Mouse (Mus musculus) limb, embryonic 11.5 days (tissue): Measurements from ENCODE around the gene Sertad4. TPM values are rescaled to one million over a fixed set of nuclear protein-coding genes. Genes with fewer than 3 reads are reported as not detected.

Experiments
- ATAC-seq: fragments of 200-750 bp; cut with Nextera tagmentation; 2 replicates; pipeline ENCODE4 v1.8.0; 2017; ENCODE audit warnings: low read depth; ENCODE audit not compliant: insufficient number of reproducible peaks, low FRiP score, low TSS enrichment
- DNase-seq: peaks from one replicate; pipeline ENCODE4 v3.0.0-alpha.2; 2015; ENCODE audit warnings: low spot score
- H3K27ac ChIP-seq: fragments of 300-500 bp; sonication (generic); replicated peaks from 2 replicates; pipeline ENCODE4 v1.5.1; 2014; ENCODE audit warnings: low read depth, mild to moderate bottlenecking, low read length
- H3K27me3 ChIP-seq: fragments of 300-500 bp; sonication (generic); 2 replicates; pipeline ENCODE4 v1.6.1; 2014; ENCODE audit warnings: mild to moderate bottlenecking, low read length, mixed read lengths; ENCODE audit not compliant: control insufficient read depth, insufficient read depth
- H3K36me3 ChIP-seq: fragments of 300-500 bp; sonication (generic); 2 replicates; pipeline ENCODE4 v1.6.1; 2014; ENCODE audit warnings: mild to moderate bottlenecking, low read length, moderate library complexity, mixed read lengths; ENCODE audit not compliant: control insufficient read depth, insufficient read depth
- H3K4me1 ChIP-seq: fragments of 300-500 bp; sonication (generic); 2 replicates; pipeline ENCODE4 v1.6.1; 2014; ENCODE audit warnings: low read length, mixed read lengths; ENCODE audit not compliant: control insufficient read depth, insufficient read depth
- H3K4me2 ChIP-seq: fragments of 300-500 bp; sonication (generic); 2 replicates; pipeline ENCODE4 v1.6.1; 2014; ENCODE audit warnings: low read depth, mild to moderate bottlenecking, moderate library complexity; ENCODE audit not compliant: severe bottlenecking
- H3K4me3 ChIP-seq: fragments of 300-500 bp; sonication (generic); 2 replicates; pipeline ENCODE4 v1.5.1; 2014; ENCODE audit warnings: low read depth, low read length
- H3K9ac ChIP-seq: fragments of 300-500 bp; sonication (generic); 2 replicates; pipeline ENCODE4 v1.6.1; 2014; ENCODE audit warnings: mild to moderate bottlenecking, low read length
- H3K9me3 ChIP-seq: fragments of 300-500 bp; sonication (generic); 2 replicates; pipeline ENCODE4 v1.6.1; 2016; ENCODE audit warnings: low read length; ENCODE audit not compliant: control insufficient read depth
- WGBS: fragments of 180-500 bp; shearing (Covaris S2); extraction: QIAGEN DNeasy Blood & Tissue Kit; methylation state at CpG from one replicate; pipeline ENCODE4 v1.1.7; 2014; 5-methylcytosine and 5-hydroxymethylcytosine counted together
- polyA plus RNA-seq: library from polyadenylated mRNA; unstranded; fragments of >200 nt; fragmentation: Nextera tagmentation; extraction: Ambion mirVana; gene quantifications from 2 replicates; pipeline ENCODE4 v1.2.1, GENCODE M21; 2014

Sertad4 gene
- polyA plus RNA-seq, result 71.9 and 73.6 TPM in 2 replicates

- H3K9ac ChIP-seq, result peak within 1 kb of the TSS; percentile 99
- H3K36me3 ChIP-seq, result peaks cover 2% of the 10 kb centered on the region; the same call in 1 of the 2 replicates
- ATAC-seq, result peak; percentile 83
- peak; percentile 90 for DNase-seq
- H3K4me3 ChIP-seq, result peak within 1 kb of the TSS; percentile 84
- H3K27ac ChIP-seq, result peak within 1 kb of the TSS; percentile 100
- H3K27me3 ChIP-seq, result no peaks in the 10 kb centered on the region
- WGBS, result under 1% methylated on average over 64 of the region's 75 CpGs
- peak within 1 kb of the TSS; percentile 84 for H3K4me2 ChIP-seq
- no peaks in the 10 kb centered on the region for H3K9me3 ChIP-seq
- peaks cover 42% of the 10 kb centered on the region for H3K4me1 ChIP-seq
Measured at GRCm38 (mm10) chr1:192855474-192856230, at the start of gene Sertad4. Sertad4 (minus strand) TSS chr1:192855756.

- H3K9ac ChIP-seq, result no peak overlapping the region
- no peak for DNase-seq
Measured at GRCm38 (mm10) chr1:192901516-192901915, 46.0 kb upstream of the Sertad4 start.

GRCm38 (mm10) chr1:192900913-192901312 is 45.4 kb upstream of the Sertad4 start:
- H3K4me3 ChIP-seq, result no peak overlapping the region
- no peaks in the 10 kb centered on the region for H3K36me3 ChIP-seq
- ATAC-seq (no peak), DNase-seq (no peak)
- no peak overlapping the region for H3K4me2 ChIP-seq
- H3K9ac ChIP-seq, result no peak overlapping the region
- H3K27me3 ChIP-seq, result no peaks in the 10 kb centered on the region
- H3K27ac ChIP-seq, result no peak overlapping the region
- H3K4me1 ChIP-seq, result 0 out of 2 replicates have a peak, but pooled peaks cover 3% of the 10 kb centered on the region
- no peaks in the 10 kb centered on the region for H3K9me3 ChIP-seq
- WGBS, result 14% methylated on average over 3 of the region's 3 CpGs

More at GRCm38 (mm10) chr1:192901516-192901915, 46.0 kb upstream of the Sertad4 start:
- 0 out of 2 replicates have a peak, but pooled peaks cover 3% of the 10 kb centered on the region for H3K4me1 ChIP-seq
- no peak for ATAC-seq
- no peaks in the 10 kb centered on the region for H3K9me3 ChIP-seq
- H3K27me3 ChIP-seq, result no peaks in the 10 kb centered on the region
- H3K4me2 ChIP-seq, result no peak overlapping the region
- H3K4me3 ChIP-seq, result no peak overlapping the region
- H3K27ac ChIP-seq, result no peak overlapping the region
- H3K36me3 ChIP-seq, result no peaks in the 10 kb centered on the region
- WGBS, result 51% methylated on average over 2 of the region's 2 CpGs

- Histone ChIP-seq H3K4me1 (0 out of 2 replicates have a peak, but pooled peaks cover 3% of the 10 kb centered on the region), H3K36me3 (no peaks in the 10 kb centered on the region), H3K4me3 (no peak overlapping the region), H3K4me2 (no peak overlapping the region), H3K27ac (no peak overlapping the region), H3K9me3 (no peaks in the 10 kb centered on the region), H3K9ac (no peak overlapping the region), H3K27me3 (no peaks in the 10 kb centered on the region)
- no peak for ATAC-seq
- DNase-seq, result no peak
- WGBS, result 12% methylated on average over 2 of the region's 2 CpGs
Measured at GRCm38 (mm10) chr1:192898742-192899141, 43.2 kb upstream of the Sertad4 start.

- 0 out of 2 replicates have a peak, but pooled peaks cover 3% of the 10 kb centered on the region for H3K4me1 ChIP-seq
- H3K9ac ChIP-seq, result no peak overlapping the region
- H3K27ac ChIP-seq, result no peak overlapping the region
- no peak for ATAC-seq
- no peaks in the 10 kb centered on the region for H3K36me3 ChIP-seq
- WGBS, result 68% methylated on average over 10 of the region's 10 CpGs
- no peak overlapping the region for H3K4me3 ChIP-seq
- no peaks in the 10 kb centered on the region for H3K27me3 ChIP-seq
- no peak for DNase-seq
- H3K4me2 ChIP-seq, result no peak overlapping the region
- no peaks in the 10 kb centered on the region for H3K9me3 ChIP-seq
Measured at GRCm38 (mm10) chr1:192897218-192897617, 41.7 kb upstream of the Sertad4 start.

GRCm38 (mm10) chr1:192896076-192896475 is 40.5 kb upstream of the Sertad4 start:
- DNase-seq, result no peak
- no peaks in the 10 kb centered on the region for H3K27me3 ChIP-seq
- 93% methylated on average over 3 of the region's 3 CpGs for WGBS
- no peak overlapping the region for H3K27ac ChIP-seq
- H3K4me2 ChIP-seq, result no peak overlapping the region
- H3K4me3 ChIP-seq, result no peak overlapping the region
- no peaks in the 10 kb centered on the region for H3K9me3 ChIP-seq
- H3K9ac ChIP-seq, result no peak overlapping the region
- H3K36me3 ChIP-seq, result no peaks in the 10 kb centered on the region
- 0 out of 2 replicates have a peak, but pooled peaks cover 3% of the 10 kb centered on the region for H3K4me1 ChIP-seq
- no peak for ATAC-seq

- Histone ChIP-seq H3K36me3 (no peaks in the 10 kb centered on the region), H3K4me3 (no peak overlapping the region), H3K4me1 (no peaks in the 10 kb centered on the region), H3K27ac (no peak overlapping the region), H3K9me3 (no peaks in the 10 kb centered on the region), H3K4me2 (no peak overlapping the region), H3K9ac (no peak overlapping the region), H3K27me3 (no peaks in the 10 kb centered on the region)
- DNase-seq (no peak), ATAC-seq (no peak)
- WGBS, result 75% methylated on average over 3 of the region's 3 CpGs
Measured at GRCm38 (mm10) chr1:192890716-192891115, 35.2 kb upstream of the Sertad4 start.

- H3K27me3 ChIP-seq, result no peaks in the 10 kb centered on the region
- ATAC-seq (no peak), DNase-seq (no peak)
- H3K4me3 ChIP-seq, result no peak overlapping the region
- 73% methylated on average over 2 of the region's 2 CpGs for WGBS
- H3K9me3 ChIP-seq, result no peaks in the 10 kb centered on the region
- no peak overlapping the region for H3K4me2 ChIP-seq
- H3K9ac ChIP-seq, result no peak overlapping the region
- no peaks in the 10 kb centered on the region for H3K36me3 ChIP-seq
- H3K27ac ChIP-seq, result no peak overlapping the region
- H3K4me1 ChIP-seq, result no peaks in the 10 kb centered on the region
Measured at GRCm38 (mm10) chr1:192882617-192883295, 27.2 kb upstream of the Sertad4 start.
